15 mouse cellular contexts compared by ENCODE assay signal in genomic region chr1:160793791-160794757, GRCm38 (mm10). TPM values are rescaled to one million over a fixed set of nuclear protein-coding genes. Genes with fewer than 3 reads are reported as not detected.
DNase-seq lines count a peak whose midpoint lies in the region; ATAC-seq and TF ChIP-seq lines count a peak whose summit lies in the region.
"Had no signal": no experiment of that assay in that cellular context is flagged by ENCODE, and none has a peak within 500 bp of the region (broad histone marks: within the 10 kb centered on the region; RNA-seq: fewer than 3 reads in every experiment).

No protein-coding gene starts in this region.

- ATAC-seq in liver, embryonic 14.5 days (ENCODE audit: insufficient read depth), result peak; percentile 72
- ATAC-seq in cerebellum, adult (ENCODE audit: insufficient number of reproducible peaks, low FRiP score, low TSS enrichment), result no peak

- DNase-seq in retina, embryonic 14.5 days (ENCODE audit: low spot score), result peak; percentile 2
- no peak for DNase-seq in retina, postnatal 1 day
- DNase-seq in c-Kit-positive CD71-positive TER-119-positive erythroid progenitor cells, embryonic 14.5 days (ENCODE audit: low spot score), result peak; percentile 86
- peak; percentile 82 to 87 (median 86) for DNase-seq in liver, embryonic 14.5 days (ENCODE audit: low read depth in 3 of 3, low spot score in 3 of 3)
- DNase-seq in spleen, postnatal 4 days (ENCODE audit: low spot score in 2 of 2), result peak; percentile 55 to 69
- no peak for DNase-seq in layer of hippocampus, adult 9-11 months
- no peak for DNase-seq in adrenal gland, postnatal 10 days
- DNase-seq: B cell, adult 2 months; cerebellum, adult 2 months; kidney, adult 2 months; kidney, postnatal 4 days; layer of hippocampus, postnatal 36 days had no signal

- H3K9me3 ChIP-seq in liver, embryonic 14.5 days (ENCODE audit: control insufficient read depth, low read length), result no peaks in the 10 kb centered on the region
- H3K9me3 ChIP-seq: embryonic facial prominence, embryonic 10.5 days; lung, embryonic 15.5 days had no signal

- H3K4me2 ChIP-seq in liver, embryonic 14.5 days (ENCODE audit: low read depth), result peak overlapping the region; percentile 78

- peak overlapping the region; percentile 98 for H3K9ac ChIP-seq in liver, embryonic 14.5 days (replicated peaks)

- H3K36me3 ChIP-seq in liver, embryonic 14.5 days (replicated peaks; ENCODE audit: control insufficient read depth, insufficient read depth, low read depth), result no peaks in the 10 kb centered on the region
- H3K36me3 ChIP-seq: embryonic facial prominence, embryonic 10.5 days; lung, embryonic 15.5 days had no signal

- no peaks in the 10 kb centered on the region for H3K27me3 ChIP-seq in liver, embryonic 14.5 days (ENCODE audit: control insufficient read depth, insufficient read depth, low read length)
- H3K27me3 ChIP-seq: lung, embryonic 15.5 days had no signal

- peak; percentile 96 for TF ChIP-seq EP300 in liver, embryonic 14.5 days (IDR thresholded peaks at IDR 0.05; ENCODE audit: low read depth)

- H3K4me3 ChIP-seq in liver, embryonic 14.5 days (ENCODE audit: insufficient read depth in 1 of 2, low read depth in 2 of 2, low read length in 2 of 2), result peak overlapping the region in 1 of 2 experiments; percentile 14; a peak in 2 of 4 replicates

- 22% methylated on average over 13 of the region's 13 CpGs for WGBS in liver, embryonic 14.5 days (ENCODE audit: insufficient replicate concordance)

- TF ChIP-seq CTCF in liver, embryonic 14.5 days (IDR thresholded peaks at IDR 0.05; ENCODE audit: low read depth), result no peak

- peak overlapping the region; percentile 97 for H3K27ac ChIP-seq in liver, embryonic 14.5 days

- H3K4me1 ChIP-seq in liver, embryonic 14.5 days (replicated peaks; ENCODE audit: control insufficient read depth in 2 of 2, insufficient read depth in 2 of 2, low read length in 1 of 2), result peaks cover 25 to 31% of the 10 kb centered on the region in 2 experiments

RNA-seq across cellular contexts. Expression of gene Rabgap1l, which starts 1.1 kb away (rescaled TPM):
- 10.6 and 18.7 TPM in 2 replicates for polyA plus RNA-seq in liver, embryonic 14.5 days (2012; rRNA removed)
- polyA plus RNA-seq in liver, embryonic 14.5 days (2014; fragmentation: Nextera tagmentation; extraction: Ambion mirVana), result 27.5 and 31.3 TPM in 2 replicates
- 10 to 100 TPM; 31.3 to 34.1 TPM for total RNA-seq in adrenal gland, postnatal 10 days (2021)

Comparison
In these comparisons a context has a peak if more than half of its experiments do, and no peak if none do; other contexts are left out.
1. DNase-seq: peak in retina, embryonic 14.5 days (single experiment), c-Kit-positive CD71-positive TER-119-positive erythroid progenitor cells, embryonic 14.5 days (single experiment), liver, embryonic 14.5 days (3 of 3) and spleen, postnatal 4 days (2 of 2); none in retina, postnatal 1 day (single experiment), layer of hippocampus, adult 9-11 months (single experiment) and adrenal gland, postnatal 10 days (single experiment).